Mouse (Mus musculus) hindbrain, postnatal 0 days (tissue): Measurements from ENCODE around the gene Wdr76. TPM values are rescaled to one million over a fixed set of nuclear protein-coding genes. Genes with fewer than 3 reads are reported as not detected.
A peak's percentile ranks its signal among the peaks of the same experiment; 100 is the strongest.

Source experiments
- ATAC-seq: fragments of 200-750 bp; cut with Nextera tagmentation; 2 replicates; pipeline ENCODE4 v1.8.0; 2017; ENCODE audit warnings: mild to moderate bottlenecking, moderate TSS enrichment, moderate library complexity
- DNase-seq: peaks from one replicate; pipeline ENCODE4 v3.0.0-alpha.2; 2015; ENCODE audit warnings: low spot score
- H3K27ac ChIP-seq: fragments of 300-500 bp; sonication (generic); 2 replicates; pipeline ENCODE4 v1.5.1; 2014; ENCODE audit warnings: mild to moderate bottlenecking
- H3K27me3 ChIP-seq: fragments of 300-500 bp; sonication (generic); 2 replicates; pipeline ENCODE4 v1.6.1; 2014; ENCODE audit warnings: low read length, mixed read lengths; ENCODE audit not compliant: insufficient read depth
- H3K36me3 ChIP-seq: fragments of 300-500 bp; sonication (generic); 2 replicates; pipeline ENCODE4 v1.6.1; 2014; ENCODE audit warnings: low read length, mixed read lengths; ENCODE audit not compliant: insufficient read depth
- H3K4me1 ChIP-seq: fragments of 300-500 bp; sonication (generic); 2 replicates; pipeline ENCODE4 v1.6.1; 2014; ENCODE audit warnings: antibody characterized with exemption, low read length, mixed read lengths; ENCODE audit not compliant: insufficient read depth
- H3K4me2 ChIP-seq: fragments of 300-500 bp; sonication (generic); 2 replicates; pipeline ENCODE4 v1.6.1; 2014; ENCODE audit warnings: low read depth, mild to moderate bottlenecking, low read length, moderate library complexity, mixed read lengths
- H3K4me3 ChIP-seq: fragments of 300-500 bp; sonication (generic); 2 replicates; pipeline ENCODE4 v1.5.1; 2014; ENCODE audit warnings: low read length
- H3K9ac ChIP-seq: fragments of 300-500 bp; sonication (generic); replicated peaks from 2 replicates; pipeline ENCODE4 v1.6.1; 2014; ENCODE audit warnings: mild to moderate bottlenecking, low read length, moderate library complexity, mixed read lengths
- H3K9me3 ChIP-seq: fragments of 300-500 bp; sonication (generic); 2 replicates; pipeline ENCODE4 v1.6.1; 2016; ENCODE audit warnings: low read length, mixed read lengths
- CTCF ChIP-seq: IDR thresholded peaks from 2 replicates; pipeline ENCODE4 v1.5.1; 2016; ENCODE audit warnings: antibody characterized with exemption, control low read depth, low read depth
- WGBS: fragments of 180-500 bp; shearing (Covaris S2); extraction: QIAGEN DNeasy Blood & Tissue Kit; methylation state at CpG from one replicate; pipeline ENCODE4 v1.1.7; 2014; 5-methylcytosine and 5-hydroxymethylcytosine counted together
- polyA plus RNA-seq: library from polyadenylated mRNA; unstranded; fragments of >200 nt; fragmentation: Nextera tagmentation; extraction: Ambion mirVana; gene quantifications from 2 replicates; pipeline ENCODE4 v1.2.1, GENCODE M21; 2015
- total RNA-seq: library from RNA; depleted of rRNA; stranded (reverse); fragments of >200 nt; gene quantifications from 2 replicates; pipeline ENCODE4 v1.2.3, GENCODE M21; 2014

Gene Wdr76
- total and polyA plus RNA-seq, 2 experiments from 2014 or later = 2.4 to 5.3 TPM

GRCm38 (mm10) chr2:121565911-121566310 lies 59.4 kb downstream of the Wdr76 start:
- TF ChIP-seq CTCF = no peak
- no peaks in the 10 kb centered on the region for H3K4me1 ChIP-seq
- no peaks in the 10 kb centered on the region for H3K27me3 ChIP-seq
- no peaks in the 10 kb centered on the region for H3K9me3 ChIP-seq
- no peak overlapping the region for H3K9ac ChIP-seq
- peak; percentile 30 for DNase-seq
- no peak overlapping the region for H3K4me3 ChIP-seq
- no peak overlapping the region for H3K27ac ChIP-seq
- peak; percentile 16 for ATAC-seq
- no peaks in the 10 kb centered on the region; the same call in 1 of the 2 replicates for H3K36me3 ChIP-seq
- WGBS = 57% methylated on average over 5 of the region's 5 CpGs
- H3K4me2 ChIP-seq = no peak overlapping the region

- ATAC-seq (no peak), DNase-seq (no peak)
- TF ChIP-seq CTCF = no peak
- Histone ChIP-seq H3K4me1 (no peaks in the 10 kb centered on the region), H3K4me2 (no peak overlapping the region), H3K27me3 (no peaks in the 10 kb centered on the region), H3K9ac (no peak overlapping the region), H3K36me3 (peaks cover 6% of the 10 kb centered on the region; the same call in 1 of the 2 replicates), H3K4me3 (no peak overlapping the region), H3K9me3 (no peaks in the 10 kb centered on the region), H3K27ac (no peak overlapping the region)
- WGBS = 91% methylated on average over 3 of the region's 3 CpGs
Observed at GRCm38 (mm10) chr2:121570049-121570448, 63.5 kb downstream of the Wdr76 start.

- Histone ChIP-seq H3K4me1 (no peaks in the 10 kb centered on the region), H3K27me3 (no peaks in the 10 kb centered on the region), H3K4me3 (no peak overlapping the region), H3K27ac (no peak overlapping the region), H3K9me3 (no peaks in the 10 kb centered on the region), H3K36me3 (peaks cover 6% of the 10 kb centered on the region; the same call in 1 of the 2 replicates), H3K4me2 (no peak overlapping the region), H3K9ac (no peak overlapping the region)
- TF ChIP-seq CTCF = no peak
- 70% methylated on average over 8 of the region's 8 CpGs for WGBS
- DNase-seq = no peak
- ATAC-seq = no peak
Observed at GRCm38 (mm10) chr2:121570999-121571655, 64.6 kb downstream of the Wdr76 start.

GRCm38 (mm10) chr2:121571780-121572179 lies 65.3 kb downstream of the Wdr76 start:
- Histone ChIP-seq H3K4me1 (no peaks in the 10 kb centered on the region), H3K9me3 (no peaks in the 10 kb centered on the region), H3K27me3 (no peaks in the 10 kb centered on the region), H3K9ac (no peak overlapping the region), H3K36me3 (peaks cover 6% of the 10 kb centered on the region; the same call in 1 of the 2 replicates), H3K27ac (no peak overlapping the region), H3K4me2 (no peak overlapping the region), H3K4me3 (no peak overlapping the region)
- ATAC-seq = peak; percentile 89
- DNase-seq = peak; percentile 93
- WGBS = 13% methylated on average over 7 of the region's 7 CpGs
- peak; percentile 97 for TF ChIP-seq CTCF

- ATAC-seq = no peak
Observed at GRCm38 (mm10) chr2:121574066-121574630, 67.6 kb downstream of the Wdr76 start.

GRCm38 (mm10) chr2:121575741-121576201 lies 69.2 kb downstream of the Wdr76 start:
- no peak for ATAC-seq
- no peak overlapping the region for H3K4me2 ChIP-seq
- no peak overlapping the region for H3K9ac ChIP-seq
- H3K36me3 ChIP-seq = 0 out of 2 replicates have a peak, but pooled peaks cover 6% of the 10 kb centered on the region
- no peak for DNase-seq
- no peak for TF ChIP-seq CTCF
- no peak overlapping the region for H3K4me3 ChIP-seq
- WGBS = 57% methylated on average over 8 of the region's 8 CpGs
- no peaks in the 10 kb centered on the region for H3K9me3 ChIP-seq
- no peaks in the 10 kb centered on the region for H3K4me1 ChIP-seq
- H3K27me3 ChIP-seq = no peaks in the 10 kb centered on the region
- H3K27ac ChIP-seq = no peak overlapping the region

More at GRCm38 (mm10) chr2:121574066-121574630, 67.6 kb downstream of the Wdr76 start:
- Histone ChIP-seq H3K4me2 (no peak overlapping the region), H3K27ac (no peak overlapping the region), H3K4me1 (no peaks in the 10 kb centered on the region), H3K27me3 (no peaks in the 10 kb centered on the region), H3K4me3 (no peak overlapping the region), H3K36me3 (0 out of 2 replicates have a peak, but pooled peaks cover 6% of the 10 kb centered on the region), H3K9me3 (no peaks in the 10 kb centered on the region), H3K9ac (no peak overlapping the region)
- no peak for TF ChIP-seq CTCF
- WGBS = 71% methylated on average over 9 of the region's 9 CpGs
- no peak for DNase-seq
